Mouse (Mus musculus): Measurements from ENCODE around the gene Fibcd1. TPM values are rescaled to one million over a fixed set of nuclear protein-coding genes. Genes with fewer than 3 reads are reported as not detected.

The Fibcd1 gene
- polyA plus RNA-seq, 1 experiment, result 0.81 TPM

DNA sequence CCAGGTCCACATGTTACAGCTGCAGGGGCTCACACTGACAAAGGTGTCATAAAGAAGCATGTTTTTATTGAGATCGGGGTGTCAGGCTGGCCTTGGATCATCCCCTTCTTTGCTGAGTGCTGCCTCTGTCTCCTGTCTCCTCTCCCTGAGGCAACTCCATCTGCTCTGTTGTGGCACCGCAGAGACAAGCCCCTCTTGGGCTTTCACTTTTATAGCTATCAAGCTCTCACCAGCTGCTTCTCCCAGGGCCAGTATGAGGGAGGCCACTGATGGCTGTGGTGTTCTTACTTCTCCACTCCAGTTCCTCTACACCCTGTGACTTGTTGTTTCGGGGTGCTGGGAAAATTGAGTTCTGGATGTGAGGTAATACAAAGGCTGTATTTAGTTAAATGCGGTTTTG lies 76.7 kb downstream of the Fibcd1 start:
- H3K27ac ChIP-seq (ENCODE audit: control insufficient read depth, insufficient read depth, low read length), result no peak overlapping the region
- H3K4me1 ChIP-seq (replicated peaks; ENCODE audit: control insufficient read depth, insufficient read depth, low read length), result peaks cover 27% of the 10 kb centered on the region
- H3K36me3 ChIP-seq (ENCODE audit: control insufficient read depth, insufficient read depth, low read length), result no peaks in the 10 kb centered on the region
- no peaks in the 10 kb centered on the region for H3K27me3 ChIP-seq (ENCODE audit: control insufficient read depth, insufficient read depth, low read length)
- TF ChIP-seq CTCF (IDR thresholded peaks at IDR 0.05; ENCODE audit: borderline replicate concordance, control insufficient read depth, extremely low read depth, insufficient read depth, low read length, poor library complexity) (no peak), POLR2A (IDR thresholded peaks at IDR 0.05; ENCODE audit: control insufficient read depth, extremely low read depth, insufficient read depth, low read length, poor library complexity) (no peak)
- WGBS, result 28% methylated on average over 4 of the region's 4 CpGs
- no peak for DNase-seq
- H3K4me3 ChIP-seq (ENCODE audit: control insufficient read depth, insufficient read depth, low read length), result no peak overlapping the region

DNA sequence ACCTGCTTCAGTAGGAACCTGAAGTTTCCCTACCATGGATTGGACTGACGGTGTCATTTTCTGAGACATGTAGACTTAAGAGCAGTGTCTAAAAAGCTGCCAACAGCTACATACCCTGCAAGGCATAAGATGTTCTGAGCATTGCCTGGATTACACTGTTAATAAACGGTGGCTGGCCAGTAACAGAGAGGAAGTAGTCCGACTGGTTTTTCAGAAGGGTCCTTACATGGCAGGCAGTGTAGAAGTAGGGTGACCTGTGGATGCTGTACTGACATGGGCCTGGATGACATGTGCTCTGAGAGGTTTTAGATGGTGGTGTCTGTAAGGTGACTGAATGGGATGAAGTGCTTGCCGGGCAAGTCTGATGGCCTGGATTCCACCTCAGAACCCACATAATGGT lies 78.0 kb downstream of the Fibcd1 start:
- Histone ChIP-seq H3K36me3 (ENCODE audit: control insufficient read depth, insufficient read depth, low read length) (no peaks in the 10 kb centered on the region), H3K27ac (ENCODE audit: control insufficient read depth, insufficient read depth, low read length) (no peak overlapping the region), H3K4me1 (replicated peaks; ENCODE audit: control insufficient read depth, insufficient read depth, low read length) (peaks cover 25% of the 10 kb centered on the region), H3K27me3 (ENCODE audit: control insufficient read depth, insufficient read depth, low read length) (no peaks in the 10 kb centered on the region), H3K4me3 (ENCODE audit: control insufficient read depth, insufficient read depth, low read length) (no peak overlapping the region)
- no peak for DNase-seq
- TF ChIP-seq POLR2A (IDR thresholded peaks at IDR 0.05; ENCODE audit: control insufficient read depth, extremely low read depth, insufficient read depth, low read length, poor library complexity), result no peak
- TF ChIP-seq CTCF (IDR thresholded peaks at IDR 0.05; ENCODE audit: borderline replicate concordance, control insufficient read depth, extremely low read depth, insufficient read depth, low read length, poor library complexity), result no peak
- WGBS, result 85% methylated on average over 4 of the region's 4 CpGs

DNA sequence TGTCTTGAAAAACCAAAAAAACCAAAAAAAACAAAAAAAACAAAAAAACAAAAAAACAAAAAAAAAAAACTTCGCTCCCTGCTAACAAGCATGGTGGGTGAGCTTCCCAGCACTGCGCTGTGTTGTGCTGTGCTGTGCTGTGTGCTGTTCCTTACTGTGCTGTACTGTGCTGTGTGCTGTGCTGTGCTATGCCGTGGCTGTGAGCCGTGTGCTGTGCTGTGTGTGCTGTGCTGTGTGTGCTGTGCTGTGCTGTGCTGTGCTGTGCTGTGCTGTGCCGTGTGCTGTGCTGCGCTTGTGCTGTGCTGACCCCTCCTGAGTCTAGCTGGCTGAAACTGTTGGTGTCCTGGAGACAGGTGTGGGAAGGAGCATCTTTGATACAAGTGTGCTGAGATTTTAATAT lies 78.7 kb downstream of the Fibcd1 start:
- no peak overlapping the region for H3K4me3 ChIP-seq (ENCODE audit: control insufficient read depth, insufficient read depth, low read length)
- no peak for TF ChIP-seq CTCF (IDR thresholded peaks at IDR 0.05; ENCODE audit: borderline replicate concordance, control insufficient read depth, extremely low read depth, insufficient read depth, low read length, poor library complexity)
- no peak for TF ChIP-seq POLR2A (IDR thresholded peaks at IDR 0.05; ENCODE audit: control insufficient read depth, extremely low read depth, insufficient read depth, low read length, poor library complexity)
- over 99% methylated on average over 6 of the region's 6 CpGs for WGBS
- H3K27me3 ChIP-seq (ENCODE audit: control insufficient read depth, insufficient read depth, low read length), result no peaks in the 10 kb centered on the region
- peaks cover 30% of the 10 kb centered on the region for H3K4me1 ChIP-seq (replicated peaks; ENCODE audit: control insufficient read depth, insufficient read depth, low read length)
- no peak overlapping the region for H3K27ac ChIP-seq (ENCODE audit: control insufficient read depth, insufficient read depth, low read length)
- no peak for DNase-seq
- no peaks in the 10 kb centered on the region for H3K36me3 ChIP-seq (ENCODE audit: control insufficient read depth, insufficient read depth, low read length)

Other genes starting within 250 kb of the Fibcd1 start
- gene Prdm12, start 206.0 kb downstream of the Fibcd1 start, polyA plus RNA-seq (2012; rRNA removed), result 0.04 and 0.06 TPM in 2 replicates
- 24.2 and 27.9 TPM in 2 replicates for gene Exosc2, start 175.3 kb downstream of the Fibcd1 start, polyA plus RNA-seq (2012; rRNA removed)
- 93.4 and 105 TPM in 2 replicates for gene Abl1, start 157.6 kb downstream of the Fibcd1 start, polyA plus RNA-seq (2012; rRNA removed)
- gene Qrfp, start 35.4 kb downstream of the Fibcd1 start, polyA plus RNA-seq (2012; rRNA removed), result 0.51 and 0.73 TPM in 2 replicates
- gene Lamc3, start 41.3 kb upstream of the Fibcd1 start, polyA plus RNA-seq (2012; rRNA removed), result 1.1 and 1.2 TPM in 2 replicates
- 3.4 and 5.0 TPM in 2 replicates for gene Aif1l, start 104.1 kb upstream of the Fibcd1 start, polyA plus RNA-seq (2012; rRNA removed)
- 75.8 and 82.8 TPM in 2 replicates for gene Nup214, start 128.4 kb upstream of the Fibcd1 start, polyA plus RNA-seq (2012; rRNA removed)
- gene Fam78a, start 238.9 kb upstream of the Fibcd1 start, polyA plus RNA-seq (2012; rRNA removed), result 189 and 210 TPM in 2 replicates
- 2.9 and 7.7 TPM in 2 replicates for gene Plpp7, start 249.5 kb upstream of the Fibcd1 start, polyA plus RNA-seq (2012; rRNA removed)